Mouse (Mus musculus) MEL (cell line): ENCODE measurements around the gene Rnasel. TPM values are rescaled to one million over a fixed set of nuclear protein-coding genes. Genes with fewer than 3 reads are reported as not detected.

Experiments used
- DNase-seq: peaks from one replicate; pipeline ENCODE4 v3.0.0; 2011; ENCODE audit warnings: low read depth, low spot score
- H3K27ac ChIP-seq: 2 replicates; pipeline ENCODE4 v1.5.1; 2012; ENCODE audit warnings: low read depth, mild to moderate bottlenecking, control low read depth, low read length, moderate library complexity; ENCODE audit not compliant: control insufficient read depth
- H3K27me3 ChIP-seq, 2 experiments: fragments of 150-350 bp in 1 of 2; sonication (generic) in 1 of 2; 2 replicates each; pipeline ENCODE4 v1.6.1; 2012; ENCODE audit warnings: low read length in 2 of 2, mild to moderate bottlenecking in 2 of 2, improper control_type of control experiment in 1 of 2, moderate library complexity in 1 of 2; ENCODE audit not compliant: insufficient read depth in 2 of 2, control insufficient read depth in 1 of 2
- H3K36me3 ChIP-seq, 2 experiments: 2 replicates each; pipeline ENCODE4 v1.6.1; 2012 to 2014; ENCODE audit warnings: low read length in 2 of 2, improper control_type of control experiment in 1 of 2, inconsistent platforms in 1 of 2, mild to moderate bottlenecking in 1 of 2; ENCODE audit not compliant: insufficient read depth in 2 of 2, control insufficient read depth in 1 of 2
- H3K4me1 ChIP-seq, 2 experiments: fragments of 150-350 bp in 1 of 2; sonication (generic) in 1 of 2; 2 replicates each; pipeline ENCODE4 v1.6.1; 2012; ENCODE audit warnings: low read length in 2 of 2, improper control_type of control experiment in 1 of 2, mild to moderate bottlenecking in 1 of 2; ENCODE audit not compliant: insufficient read depth in 2 of 2, control insufficient read depth in 1 of 2
- H3K4me3 ChIP-seq, 2 experiments: fragments of 150-350 bp in 1 of 2; sonication (generic) in 1 of 2; 2 replicates each; pipeline ENCODE4 v1.5.1; 2012; ENCODE audit warnings: low read depth in 2 of 2, low read length in 2 of 2, mild to moderate bottlenecking in 2 of 2, moderate library complexity in 2 of 2, control low read depth in 1 of 2, improper control_type of control experiment in 1 of 2; ENCODE audit not compliant: control insufficient read depth in 1 of 2, insufficient read depth in 1 of 2
- H3K79me2 ChIP-seq: 2 replicates; pipeline ENCODE4 v1.6.1; 2012; ENCODE audit warnings: mild to moderate bottlenecking, low read length, moderate library complexity; ENCODE audit not compliant: control insufficient read depth, poor library complexity, insufficient read depth
- H3K9ac ChIP-seq: 2 replicates; pipeline ENCODE4 v1.6.1; 2012; ENCODE audit warnings: low read depth, mild to moderate bottlenecking, control low read depth, low read length, moderate library complexity; ENCODE audit not compliant: control insufficient read depth, poor library complexity, severe bottlenecking
- H3K9me3 ChIP-seq: fragments of 150-350 bp; sonication (generic); replicated peaks from 2 replicates; pipeline ENCODE4 v1.6.1; 2012; ENCODE audit warnings: mild to moderate bottlenecking, low read length, improper control_type of control experiment, moderate library complexity; ENCODE audit not compliant: insufficient read depth
- BHLHE40 ChIP-seq: IDR thresholded peaks from 2 replicates; pipeline ENCODE4 v1.6.1; 2012; ENCODE audit warnings: low read depth, mild to moderate bottlenecking, inconsistent platforms, low read length, improper control_type of control experiment, borderline replicate concordance
- CHD1 ChIP-seq: IDR thresholded peaks from 2 replicates; pipeline ENCODE4 v1.6.1; 2012; ENCODE audit warnings: low read depth, mild to moderate bottlenecking, inconsistent platforms, low read length, improper control_type of control experiment
- CHD2 ChIP-seq: IDR thresholded peaks from 2 replicates; pipeline ENCODE4 v1.6.1; 2011; ENCODE audit warnings: low read length, improper control_type of control experiment
- EP300 ChIP-seq, 2 experiments: IDR thresholded peaks; 2 replicates each; pipeline ENCODE4 v1.6.1; 2011; ENCODE audit warnings: improper control_type of control experiment in 2 of 2, low read length in 2 of 2, low read depth in 1 of 2, mild to moderate bottlenecking in 1 of 2
- ETS1 ChIP-seq: IDR thresholded peaks from 2 replicates; pipeline ENCODE4 v1.6.1; 2012; ENCODE audit warnings: low read depth, mild to moderate bottlenecking, inconsistent platforms, low read length, improper control_type of control experiment, moderate library complexity
- GABPA ChIP-seq: IDR thresholded peaks from 2 replicates; pipeline ENCODE4 v1.6.1; 2012; ENCODE audit warnings: low read depth, mild to moderate bottlenecking, inconsistent platforms, low read length, improper control_type of control experiment, moderate library complexity
- HCFC1 ChIP-seq: IDR thresholded peaks from 2 replicates; pipeline ENCODE4 v1.6.1; 2012; ENCODE audit warnings: low read depth, mild to moderate bottlenecking, inconsistent platforms, low read length, improper control_type of control experiment, moderate library complexity
- JUND ChIP-seq: IDR thresholded peaks from 2 replicates; pipeline ENCODE4 v1.6.1; 2011; ENCODE audit warnings: low read depth, mild to moderate bottlenecking, improper control_type of control experiment, low read length
- KAT2A ChIP-seq: conservative IDR thresholded peaks from 2 replicates; pipeline ENCODE4 v1.6.1; 2012; ENCODE audit warnings: low read depth, low read length, improper control_type of control experiment, inconsistent platforms
- MAFK ChIP-seq: IDR thresholded peaks from 2 replicates; pipeline ENCODE4 v1.6.1; 2011; ENCODE audit warnings: low read depth, mild to moderate bottlenecking, low read length, improper control_type of control experiment, borderline replicate concordance
- MAX ChIP-seq: IDR thresholded peaks from 2 replicates; pipeline ENCODE4 v1.6.1; 2011; ENCODE audit warnings: low read length, improper control_type of control experiment
- MAZ ChIP-seq: IDR thresholded peaks from 2 replicates; pipeline ENCODE4 v1.6.1; 2012; ENCODE audit warnings: low read depth, mild to moderate bottlenecking, inconsistent platforms, low read length, improper control_type of control experiment
- MEF2A ChIP-seq: IDR thresholded peaks from 2 replicates; pipeline ENCODE4 v1.6.1; 2014; ENCODE audit warnings: low read depth, mild to moderate bottlenecking, inconsistent platforms, low read length, improper control_type of control experiment; ENCODE audit not compliant: poor library complexity, insufficient replicate concordance, severe bottlenecking; ENCODE audit errors: extremely low read depth
- MXI1 ChIP-seq: IDR thresholded peaks from 2 replicates; pipeline ENCODE4 v1.6.1; 2011; ENCODE audit warnings: mild to moderate bottlenecking, low read depth, low read length, improper control_type of control experiment
- MYB ChIP-seq: IDR thresholded peaks from 2 replicates; pipeline ENCODE4 v1.6.1; 2011; ENCODE audit warnings: mild to moderate bottlenecking, low read depth, low read length, improper control_type of control experiment
- NELFE ChIP-seq: IDR thresholded peaks from 2 replicates; pipeline ENCODE4 v1.6.1; 2011; ENCODE audit warnings: low read depth, low read length, improper control_type of control experiment
- NRF1 ChIP-seq: IDR thresholded peaks from 2 replicates; pipeline ENCODE4 v1.6.1; 2014; ENCODE audit warnings: low read depth, mild to moderate bottlenecking, inconsistent platforms, low read length, improper control_type of control experiment, moderate library complexity; ENCODE audit not compliant: poor library complexity, insufficient read depth, severe bottlenecking
- POLR2A ChIP-seq, 2 experiments: IDR thresholded peaks; 2 replicates each; pipeline ENCODE4 v1.6.1; 2011 to 2012; ENCODE audit warnings: low read length in 2 of 2, mild to moderate bottlenecking in 2 of 2, control low read depth in 1 of 2, improper control_type of control experiment in 1 of 2, low read depth in 1 of 2, moderate library complexity in 1 of 2; ENCODE audit not compliant: control insufficient read depth in 1 of 2, insufficient read depth in 1 of 2, poor library complexity in 1 of 2
- SMC3 ChIP-seq: IDR thresholded peaks from 2 replicates; pipeline ENCODE4 v1.6.1; 2011; ENCODE audit warnings: low read depth, low read length, improper control_type of control experiment
- TBP ChIP-seq: IDR thresholded peaks from 2 replicates; pipeline ENCODE4 v1.8.0; 2011; ENCODE audit warnings: low read depth, low read length, improper control_type of control experiment
- TCF12 ChIP-seq: IDR thresholded peaks from 2 replicates; pipeline ENCODE4 v1.6.1; 2014; ENCODE audit warnings: low read depth, mild to moderate bottlenecking, inconsistent platforms, low read length, improper control_type of control experiment, moderate library complexity
- UBTF ChIP-seq: IDR thresholded peaks from 2 replicates; pipeline ENCODE4 v1.6.1; 2012; ENCODE audit warnings: low read depth, mild to moderate bottlenecking, inconsistent platforms, low read length, improper control_type of control experiment, moderate library complexity, borderline replicate concordance; ENCODE audit not compliant: insufficient read depth
- USF2 ChIP-seq, 2 experiments: IDR thresholded peaks; 2 replicates each; pipeline ENCODE4 v1.6.1; 2011 to 2012; ENCODE audit warnings: improper control_type of control experiment in 2 of 2, low read length in 2 of 2, borderline replicate concordance in 1 of 2, inconsistent platforms in 1 of 2, low read depth in 1 of 2, mild to moderate bottlenecking in 1 of 2; ENCODE audit not compliant: insufficient read depth in 1 of 2
- ZKSCAN1 ChIP-seq: IDR thresholded peaks from 2 replicates; pipeline ENCODE4 v1.6.1; 2012; ENCODE audit warnings: low read depth, mild to moderate bottlenecking, inconsistent platforms, low read length, improper control_type of control experiment, moderate library complexity
- ZMIZ1 ChIP-seq: IDR thresholded peaks from 2 replicates; pipeline ENCODE4 v1.6.1; 2012; ENCODE audit warnings: low read depth, mild to moderate bottlenecking, inconsistent platforms, low read length, improper control_type of control experiment, moderate library complexity
- polyA plus RNA-seq, 2 experiments: library from polyadenylated mRNA; stranded (reverse) in 1 of 2; unstranded in 1 of 2; fragments of >175 nt in 1 of 2; fragments of >200 nt in 1 of 2; gene quantifications; 2 replicates each; pipeline versions ENCODE4 v1.2.1 to v1.2.4; 2012; ENCODE audit warnings: low replicate concordance in 2 of 2, low read depth in 1 of 2; ENCODE audit not compliant: insufficient read length in 2 of 2, insufficient read depth in 1 of 2, missing spikeins in 1 of 2
- total RNA-seq: library from RNA; depleted of rRNA; stranded (reverse); fragments of 300-350 nt; gene quantifications from 2 replicates; pipeline ENCODE4 v1.2.3, GENCODE M21; 2012

Gene Rnasel
- total and polyA plus RNA-seq, 3 experiments: 5.2 to 8.1 TPM; not detected in 1

DNA sequence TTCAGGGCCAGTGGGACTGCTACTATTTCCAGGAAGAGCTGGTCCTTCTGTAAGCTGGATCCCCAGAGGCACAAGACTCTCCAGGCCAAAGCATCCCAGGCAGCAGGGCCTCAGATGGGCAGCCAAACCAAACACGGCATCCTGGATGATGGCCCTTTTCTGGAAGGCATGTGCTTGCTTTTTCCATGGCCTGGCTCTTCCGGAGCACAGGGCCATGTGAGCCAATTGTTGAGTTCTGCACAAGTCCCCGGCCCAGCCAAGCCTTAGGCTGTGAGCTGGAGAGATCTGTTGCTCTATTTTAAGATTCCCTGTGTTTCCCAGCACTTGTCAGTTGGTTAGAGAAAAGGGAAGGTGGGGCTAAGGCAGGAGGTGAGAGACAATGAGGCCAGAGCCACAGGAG lies 18.6 kb upstream of the Rnasel start:
- Histone ChIP-seq H3K4me3 (no peak overlapping the region), H3K27ac (no peak overlapping the region), H3K9me3 (no peaks in the 10 kb centered on the region), H3K36me3 (no peaks in the 10 kb centered on the region), H3K79me2 (no peaks in the 10 kb centered on the region), H3K4me1 (no peaks in the 10 kb centered on the region), H3K9ac (no peak overlapping the region), H3K27me3 (no peaks in the 10 kb centered on the region)
- no peak for DNase-seq
- TF ChIP-seq MAX: no peak
- TF ChIP-seq NRF1: no peak
- no peak for TF ChIP-seq NELFE
- TF ChIP-seq TCF12: no peak
- TF ChIP-seq GABPA: no peak

DNA sequence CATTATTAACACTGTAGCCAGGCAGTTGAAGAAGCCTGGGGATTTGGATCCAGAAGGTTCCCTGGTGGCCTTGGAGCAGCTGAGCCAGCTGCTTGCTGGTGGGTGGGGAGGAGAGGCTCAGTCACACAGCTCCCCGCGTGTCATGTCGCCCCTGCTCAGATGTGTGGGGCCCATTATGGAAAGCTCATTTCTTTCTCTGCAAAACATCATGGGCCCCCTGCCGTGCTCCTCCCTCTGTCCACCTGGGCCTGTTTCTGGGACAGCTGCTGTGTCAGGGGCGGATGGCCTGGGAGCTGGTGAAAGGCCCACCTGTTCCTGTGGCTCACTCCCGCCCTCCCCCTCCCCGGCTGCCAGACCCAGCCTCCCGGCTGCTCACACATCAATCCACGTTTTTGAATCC lies 16.0 kb upstream of the Rnasel start:
- no peak for TF ChIP-seq ZKSCAN1
- TF ChIP-seq MYB: no peak
- TF ChIP-seq UBTF: no peak
- TF ChIP-seq MEF2A: no peak
- no peak for TF ChIP-seq KAT2A
- TF ChIP-seq MXI1: no peak
- no peak for TF ChIP-seq BHLHE40
- no peak for TF ChIP-seq TBP
- TF ChIP-seq, all 39 proteins: peak for 0
- H3K9ac ChIP-seq: no peak overlapping the region
- H3K4me1 ChIP-seq: no peaks in the 10 kb centered on the region
- H3K27ac ChIP-seq: no peak overlapping the region
- H3K4me3 ChIP-seq: no peak overlapping the region
- DNase-seq: no peak
- H3K79me2 ChIP-seq: no peaks in the 10 kb centered on the region
- H3K27me3 ChIP-seq: no peaks in the 10 kb centered on the region
- H3K9me3 ChIP-seq: no peaks in the 10 kb centered on the region
- H3K36me3 ChIP-seq: no peaks in the 10 kb centered on the region

DNA sequence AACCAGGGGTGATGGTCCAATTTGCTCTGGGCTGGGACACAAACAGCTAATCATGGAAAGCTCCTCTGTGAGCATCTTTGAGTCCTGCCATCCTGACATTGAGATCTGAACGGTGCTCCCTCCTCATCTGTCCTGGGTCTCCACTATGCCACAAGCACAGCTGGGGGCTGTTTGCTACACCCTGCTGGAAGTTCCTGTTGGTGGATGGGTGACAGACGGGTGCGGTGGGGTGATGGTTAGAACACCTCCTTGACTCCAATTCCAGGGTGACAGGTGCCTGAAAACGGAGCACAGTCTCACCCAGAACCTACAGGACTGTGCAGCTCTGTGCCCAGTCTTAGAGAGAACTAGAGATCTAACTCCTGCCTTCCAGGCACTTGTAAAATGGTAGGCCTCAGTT lies 14.4 kb upstream of the Rnasel start:
- TF ChIP-seq SMC3: no peak
- TF ChIP-seq ZMIZ1: no peak
- no peak for TF ChIP-seq TBP
- TF ChIP-seq JUND: no peak
- TF ChIP-seq CHD1: no peak
- TF ChIP-seq HCFC1: no peak
- TF ChIP-seq KAT2A: no peak
- TF ChIP-seq ZKSCAN1: no peak
- no peak for TF ChIP-seq UBTF
- TF ChIP-seq NELFE: no peak
- no peak for TF ChIP-seq NRF1
- no peak for TF ChIP-seq POLR2A (IDR thresholded peaks at IDR 0.05; ENCODE audit: control insufficient read depth in 1 of 2, insufficient read depth in 1 of 2, low read depth in 1 of 2, low read length in 2 of 2, poor library complexity in 1 of 2)
- TF ChIP-seq USF2 (IDR thresholded peaks at IDR 0.05; ENCODE audit: borderline replicate concordance in 1 of 2, insufficient read depth in 1 of 2, low read depth in 1 of 2, low read length in 2 of 2): no peak
- TF ChIP-seq EP300 (IDR thresholded peaks at IDR 0.05; ENCODE audit: low read depth in 1 of 2, low read length in 2 of 2): no peak
- no peak for TF ChIP-seq MAZ
- no peak for TF ChIP-seq ETS1
- TF ChIP-seq MAFK: no peak
- no peak for TF ChIP-seq CHD2
- no peak overlapping the region for H3K4me3 ChIP-seq
- H3K36me3 ChIP-seq: no peaks in the 10 kb centered on the region
- DNase-seq: no peak
- H3K4me1 ChIP-seq: no peaks in the 10 kb centered on the region
- H3K9ac ChIP-seq: no peak overlapping the region
- H3K27me3 ChIP-seq: no peaks in the 10 kb centered on the region
- H3K27ac ChIP-seq: no peak overlapping the region
- H3K9me3 ChIP-seq: no peaks in the 10 kb centered on the region
- H3K79me2 ChIP-seq: no peaks in the 10 kb centered on the region
